Mouse (Mus musculus): ENCODE results near the gene Pisd. TPM values are rescaled to one million over a fixed set of nuclear protein-coding genes. Genes with fewer than 3 reads are reported as not detected.
"Not testable (repeated sequence)": the region's sequence is repeated elsewhere in the genome, so short reads cannot be mapped to it uniquely, and the experiment has no call there.

Gene Pisd
- total RNA-seq, 2 experiments from 2014 or later: 19.1 to 20.5 TPM

DNA sequence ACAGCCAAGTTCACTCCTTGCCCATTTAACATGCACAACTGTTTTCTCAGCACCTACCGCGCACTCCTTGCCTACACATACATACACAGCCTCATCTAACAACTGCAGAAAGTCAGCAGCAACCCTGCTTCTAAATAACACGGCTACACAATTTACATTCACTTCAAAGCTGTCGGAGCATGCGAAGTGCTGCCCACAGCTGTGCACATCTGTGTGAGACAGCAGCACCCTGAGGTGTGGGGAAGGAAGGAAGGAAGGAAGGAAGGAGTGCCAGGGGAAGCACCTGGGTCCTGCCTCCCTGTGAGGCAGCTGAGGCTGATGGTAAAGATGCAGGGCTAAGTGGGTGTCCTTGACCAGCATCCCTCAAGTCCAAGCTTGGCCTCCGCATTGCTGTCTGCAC is 36.5 kb downstream of the Pisd start:
- no peak for DNase-seq
- intact Hi-C loops (cut with DNase I; ENCODE audit: low total_unique reads): loop anchor here (10.0 kb wide), 1 partner anchor 154 kb away; no protein-coding TSS in a partner anchor

DNA sequence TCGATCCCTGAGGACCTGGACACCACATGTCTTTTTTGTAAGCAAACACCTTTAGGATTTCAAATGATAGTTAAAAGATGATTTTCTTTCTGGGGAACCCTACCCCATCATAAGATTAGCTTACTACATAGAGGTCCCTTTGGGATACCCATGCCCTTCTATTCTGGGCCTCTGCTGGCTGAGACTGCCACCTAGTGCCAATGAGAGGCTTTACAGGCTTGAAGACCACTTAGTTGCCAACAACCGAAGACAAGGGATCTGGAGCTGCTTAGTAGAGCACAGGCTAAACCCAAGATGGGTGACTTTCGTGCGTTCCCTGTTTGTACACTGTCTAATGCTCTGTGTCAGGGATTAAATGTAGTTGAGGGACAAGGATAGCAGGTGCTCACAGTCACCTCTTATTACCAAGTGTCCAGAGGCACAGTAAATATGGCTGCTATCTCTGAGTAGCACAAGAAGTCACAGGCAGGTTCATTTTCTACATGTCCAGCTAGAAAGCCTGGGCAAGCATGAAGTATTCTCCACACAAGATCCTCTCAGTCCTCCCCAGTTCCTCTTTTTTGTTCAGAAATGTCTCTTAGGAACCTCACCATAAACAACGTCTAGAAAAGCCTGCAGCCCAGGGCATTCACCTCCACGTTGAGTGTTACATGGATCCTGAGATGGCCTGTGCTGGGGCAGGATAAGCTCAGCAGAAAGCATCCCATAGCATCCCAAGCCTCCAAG is 37.6 kb downstream of the Pisd start:
- intact Hi-C loops (cut with DNase I; ENCODE audit: low total_unique reads): loop anchor here (10.0 kb wide), 1 partner anchor 153 kb away; no protein-coding TSS in a partner anchor
- DNase-seq: peak; percentile 48

DNA sequence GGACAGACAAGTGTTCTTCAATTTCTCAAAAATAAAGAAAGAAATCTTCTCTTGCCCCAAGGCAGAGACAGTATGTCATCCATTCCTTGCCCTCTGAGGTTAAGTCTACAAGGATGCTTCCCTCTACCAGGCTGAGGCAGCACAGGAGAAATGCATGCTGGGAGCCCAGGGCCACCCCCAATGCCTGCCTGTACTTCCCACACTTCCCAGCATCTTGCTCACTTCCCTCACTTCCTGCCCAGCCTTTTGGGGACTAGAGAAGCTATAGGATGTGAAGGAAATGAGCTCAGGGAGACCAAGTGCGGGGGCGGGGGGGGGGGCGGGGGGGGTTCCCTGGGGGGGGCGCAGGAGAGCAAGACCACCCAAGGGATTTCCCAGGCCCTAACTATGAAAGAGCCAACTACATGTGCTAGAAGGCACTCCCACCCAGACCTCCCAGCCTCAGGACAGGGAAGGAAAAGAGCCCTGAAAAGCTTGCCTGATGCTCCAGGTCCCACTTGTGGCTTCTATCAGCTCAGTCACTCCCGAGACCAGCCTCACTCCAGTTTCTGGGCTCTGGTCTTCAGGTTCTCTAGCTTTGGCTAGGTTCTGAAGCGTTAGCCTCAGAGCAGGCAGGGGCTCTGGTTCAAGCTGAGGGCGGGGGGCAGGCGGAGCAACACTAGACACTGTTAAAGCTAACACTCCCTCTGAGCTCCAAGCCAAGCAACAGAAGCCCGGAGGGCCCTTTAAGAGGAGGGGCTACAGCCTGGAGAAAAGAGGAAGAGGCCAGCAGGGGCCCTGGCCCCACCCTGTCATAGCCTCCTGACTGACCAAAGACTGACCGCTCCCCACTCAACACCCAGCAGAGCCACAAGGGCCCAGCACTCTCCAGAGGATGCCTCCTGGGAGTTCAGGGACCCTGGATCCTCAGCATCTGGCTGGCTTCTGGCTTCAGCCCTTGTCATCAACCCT is 39.5 kb downstream of the Pisd start:
- peak; percentile 85 for DNase-seq
- intact Hi-C loops (cut with DNase I; ENCODE audit: low total_unique reads): loop anchor here (10.0 kb wide), 1 partner anchor 151 kb away; no protein-coding TSS in a partner anchor

DNA sequence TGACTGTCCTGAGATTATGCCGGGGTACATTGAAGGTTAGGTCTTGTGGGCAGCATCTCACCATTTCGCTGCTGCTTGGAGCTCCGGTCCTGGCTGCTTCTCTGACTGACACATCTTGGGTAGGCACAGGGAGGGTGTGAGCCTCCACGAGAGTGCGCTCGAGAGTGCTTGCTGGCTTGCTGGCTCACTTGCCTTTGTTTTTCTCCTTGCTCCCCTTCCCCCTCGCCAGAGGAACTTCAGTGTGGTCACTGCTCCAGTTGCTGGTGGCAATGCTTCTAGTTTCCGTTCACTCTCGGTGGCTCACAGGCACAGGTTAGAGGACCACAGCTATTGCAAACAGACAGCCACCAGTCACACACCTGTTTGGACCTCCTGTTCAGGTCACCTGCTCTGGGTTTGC is 43.3 kb downstream of the Pisd start:
- no peak for DNase-seq
- intact Hi-C loops (cut with DNase I; ENCODE audit: low total_unique reads): loop anchor here (10.0 kb wide), 1 partner anchor 147 kb away; no protein-coding TSS in a partner anchor

DNA sequence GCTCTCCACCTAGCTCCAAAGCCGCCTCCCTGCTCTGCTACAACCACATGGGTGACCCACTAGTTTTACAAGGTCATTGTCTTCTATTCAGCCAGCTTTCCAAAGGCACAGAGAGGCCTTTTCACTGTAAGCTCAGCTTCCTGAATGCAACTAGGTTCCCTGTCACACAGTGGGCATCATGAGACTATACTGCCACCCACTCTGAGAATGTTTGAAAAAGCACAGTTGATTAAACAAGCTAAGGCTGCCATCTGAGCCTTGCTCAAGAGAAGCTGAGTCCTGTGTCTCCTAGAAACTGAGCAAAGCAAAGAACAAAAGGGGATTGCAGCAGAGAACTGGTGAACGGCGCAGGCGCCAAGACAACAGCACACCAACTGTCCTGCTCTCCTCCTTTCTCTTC is 44.1 kb downstream of the Pisd start:
- not testable (repeated sequence) for DNase-seq
- intact Hi-C loops (cut with DNase I; ENCODE audit: low total_unique reads): loop anchor here (10.0 kb wide), 1 partner anchor 147 kb away; no protein-coding TSS in a partner anchor

DNA sequence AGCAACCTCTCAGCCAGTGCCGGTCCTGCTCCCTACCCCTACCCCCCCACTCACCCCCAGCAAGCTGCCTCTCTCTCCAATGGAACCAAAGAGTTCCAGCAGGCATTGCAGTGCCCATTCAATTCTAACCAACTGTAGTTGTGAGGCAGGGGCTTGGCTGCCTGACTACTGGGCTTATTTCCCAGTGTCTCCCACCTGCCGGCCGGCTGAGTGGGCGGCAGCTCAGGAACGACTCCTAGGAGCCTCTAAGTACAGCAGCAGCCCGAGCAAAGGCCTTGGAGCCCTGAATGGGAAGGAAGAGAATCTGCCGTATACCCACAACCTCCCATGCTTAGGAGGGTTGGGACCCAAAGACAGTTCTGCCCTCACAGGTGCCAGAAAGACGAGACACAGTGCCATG is 44.6 kb downstream of the Pisd start:
- intact Hi-C loops (cut with DNase I; ENCODE audit: low total_unique reads): loop anchor here (10.0 kb wide), 1 partner anchor 146 kb away; no protein-coding TSS in a partner anchor
- DNase-seq: not testable (repeated sequence)

DNA sequence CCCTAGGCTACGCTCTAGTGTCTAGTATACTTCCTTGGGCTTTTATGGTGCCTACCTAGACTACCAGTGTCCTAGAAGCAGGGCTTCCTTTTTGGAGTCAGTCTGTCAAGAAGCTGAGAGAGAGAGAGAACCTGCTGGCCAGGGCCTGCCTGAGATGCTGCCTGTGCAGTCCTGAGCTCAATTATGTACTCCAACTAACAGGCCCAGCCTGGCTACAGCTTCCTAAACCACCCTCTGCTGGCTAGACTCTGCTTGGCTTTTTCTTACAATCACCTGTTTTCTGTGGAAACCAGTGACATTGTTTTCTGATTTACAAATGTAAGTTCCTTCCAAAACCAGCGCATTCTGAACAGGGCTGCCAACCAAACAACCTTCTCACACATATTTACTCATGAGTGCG is 45.3 kb downstream of the Pisd start:
- no peak for DNase-seq
- intact Hi-C loops (cut with DNase I; ENCODE audit: low total_unique reads): loop anchor here (10.0 kb wide), 1 partner anchor 145 kb away; no protein-coding TSS in a partner anchor

DNA sequence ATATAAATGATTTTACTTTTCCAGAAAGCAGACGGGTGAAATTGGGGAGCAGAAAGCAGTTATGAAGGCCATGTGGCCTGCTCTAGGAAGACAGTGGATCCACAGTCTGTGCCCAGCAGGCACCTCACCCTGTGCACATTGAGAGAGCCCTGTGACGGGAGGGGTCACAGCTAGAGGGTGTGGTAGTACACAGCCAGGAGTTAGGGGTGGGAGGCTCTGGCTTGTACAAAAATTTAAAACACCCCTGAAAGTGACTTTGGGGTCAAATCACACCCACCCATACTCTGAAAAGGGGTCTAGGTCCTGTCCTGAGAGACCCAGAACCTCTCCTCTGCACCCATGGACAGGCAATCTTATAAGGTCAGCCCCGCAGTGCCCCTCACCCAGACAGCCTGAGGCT is 48.7 kb downstream of the Pisd start:
- intact Hi-C loops (cut with DNase I; ENCODE audit: low total_unique reads); DNase-seq: not testable (repeated sequence)

DNA sequence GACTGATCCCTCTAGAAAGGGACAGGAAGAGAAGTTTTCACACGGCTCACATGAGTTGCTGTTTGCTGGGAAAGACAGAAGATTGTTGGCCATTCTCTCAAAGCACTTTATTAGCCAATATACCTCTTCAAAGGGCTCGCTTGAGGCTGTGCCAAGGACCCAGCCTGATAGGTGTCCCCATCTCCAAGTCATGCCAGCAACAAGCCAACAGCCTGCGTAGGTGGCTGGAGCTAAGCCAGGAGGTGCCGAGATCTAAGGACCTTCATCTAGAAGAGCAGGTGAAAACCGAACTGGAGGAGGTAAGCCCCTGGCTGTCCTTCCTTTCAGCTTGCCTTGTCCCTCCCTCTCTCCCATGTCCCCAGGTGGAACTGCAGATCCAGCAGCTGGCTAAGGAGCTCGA is 49.7 kb downstream of the Pisd start:
- intact Hi-C loops (cut with DNase I; ENCODE audit: low total_unique reads): no loop called here
- no peak for DNase-seq

DNA sequence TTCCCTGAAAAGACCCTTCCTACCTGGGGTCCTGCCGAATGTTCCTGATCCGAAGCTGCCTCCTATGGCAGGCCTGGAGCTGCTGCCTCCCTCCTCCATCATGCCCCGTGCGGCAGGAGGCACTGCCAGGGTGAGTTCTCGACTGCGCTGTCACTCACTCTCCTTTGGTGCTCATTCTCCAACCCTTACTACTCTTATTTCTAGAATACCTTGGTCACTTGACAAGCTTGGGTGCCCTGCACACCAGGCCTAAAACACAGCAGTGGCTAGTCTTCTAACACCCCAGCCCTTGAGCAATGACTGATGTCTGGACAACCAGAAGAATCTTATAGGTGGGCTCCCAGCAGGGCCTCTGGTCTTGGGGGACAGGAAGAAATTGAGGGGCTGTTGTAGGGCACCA is 51.6 kb downstream of the Pisd start:
- DNase-seq; intact Hi-C loops (cut with DNase I; ENCODE audit: low total_unique reads): not testable (repeated sequence)

DNA sequence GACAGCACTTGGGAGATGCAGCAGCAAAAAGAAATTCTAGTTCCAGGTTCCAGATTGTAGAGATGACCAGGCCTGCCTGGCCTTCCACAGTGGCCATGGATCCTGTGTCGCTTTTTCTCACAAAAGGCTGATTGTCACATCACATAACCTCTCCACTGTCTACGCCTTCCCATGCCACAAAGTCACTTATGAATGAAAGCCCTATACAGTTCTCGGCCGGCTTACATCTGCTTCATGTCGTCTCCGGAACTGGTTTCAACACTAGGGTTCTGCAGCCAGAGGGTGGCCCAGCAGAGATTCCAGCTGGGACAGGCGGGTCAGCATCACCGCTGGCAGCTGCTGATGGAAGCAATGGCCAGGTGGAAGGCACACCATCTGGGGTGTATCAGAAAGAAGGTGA is 56.6 kb downstream of the Pisd start:
- DNase-seq: no peak
- intact Hi-C loops (cut with DNase I; ENCODE audit: low total_unique reads): no loop called here

DNA sequence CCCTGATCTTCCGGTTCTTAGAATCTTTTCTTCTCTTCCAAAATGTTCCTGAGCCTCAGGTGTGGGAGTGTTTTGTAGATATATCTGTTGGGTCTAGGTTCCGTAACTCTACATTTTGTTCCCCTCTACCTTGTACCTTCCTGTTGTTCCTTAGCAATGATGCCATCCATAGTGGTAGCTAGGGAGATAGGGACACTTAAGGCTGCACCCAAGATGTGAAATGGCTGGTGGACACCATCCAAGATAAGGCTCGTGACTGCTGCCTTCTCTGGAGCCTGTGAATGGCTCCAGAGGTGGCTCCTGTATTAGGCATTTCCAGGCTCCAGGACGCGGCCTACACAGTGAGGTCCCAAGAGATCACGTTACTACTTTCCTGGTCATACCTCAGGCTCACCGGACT is 57.1 kb downstream of the Pisd start:
- intact Hi-C loops (cut with DNase I; ENCODE audit: low total_unique reads): no loop called here
- no peak for DNase-seq

DNA sequence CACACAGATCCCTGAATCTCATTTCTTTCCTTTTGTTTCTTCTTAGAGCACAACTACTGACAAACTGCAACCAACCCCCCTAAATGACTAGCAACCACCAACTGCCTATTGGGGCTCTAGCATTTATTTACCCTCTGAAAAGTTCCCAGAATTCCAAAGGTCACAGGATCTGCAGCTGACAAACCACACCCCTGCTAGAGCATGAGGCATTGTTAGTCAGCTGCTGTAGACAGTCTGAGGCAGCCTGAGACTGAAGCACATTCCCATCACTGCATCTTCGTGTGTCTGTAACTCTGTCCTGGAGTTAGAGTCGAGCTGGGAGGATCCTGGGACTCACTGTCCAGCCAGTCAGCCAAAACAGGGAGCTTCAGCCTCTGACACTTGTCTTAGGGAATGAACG is 60.0 kb downstream of the Pisd start:
- intact Hi-C loops (cut with DNase I; ENCODE audit: low total_unique reads); DNase-seq: not testable (repeated sequence)

DNA sequence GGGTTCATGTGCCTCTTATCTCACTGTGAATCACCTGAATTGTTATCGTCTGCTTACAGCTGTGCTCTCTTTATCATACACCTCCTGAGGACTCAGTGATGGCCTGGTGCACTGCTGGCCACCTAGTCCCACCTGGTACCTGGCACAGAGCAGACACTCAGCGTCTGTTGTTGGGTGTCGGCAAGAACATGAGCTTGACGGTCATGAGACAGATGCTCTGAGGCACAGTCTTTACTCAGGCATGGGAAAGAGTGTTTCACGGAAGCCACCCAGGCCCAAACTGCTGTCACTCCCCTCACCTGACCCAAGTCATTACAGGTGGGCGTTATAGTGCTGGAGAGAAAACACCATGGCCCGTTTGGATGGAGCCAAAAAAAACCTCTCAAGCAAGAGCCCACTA is 61.5 kb downstream of the Pisd start:
- DNase-seq: no peak
- intact Hi-C loops (cut with DNase I; ENCODE audit: low total_unique reads): no loop called here

DNA sequence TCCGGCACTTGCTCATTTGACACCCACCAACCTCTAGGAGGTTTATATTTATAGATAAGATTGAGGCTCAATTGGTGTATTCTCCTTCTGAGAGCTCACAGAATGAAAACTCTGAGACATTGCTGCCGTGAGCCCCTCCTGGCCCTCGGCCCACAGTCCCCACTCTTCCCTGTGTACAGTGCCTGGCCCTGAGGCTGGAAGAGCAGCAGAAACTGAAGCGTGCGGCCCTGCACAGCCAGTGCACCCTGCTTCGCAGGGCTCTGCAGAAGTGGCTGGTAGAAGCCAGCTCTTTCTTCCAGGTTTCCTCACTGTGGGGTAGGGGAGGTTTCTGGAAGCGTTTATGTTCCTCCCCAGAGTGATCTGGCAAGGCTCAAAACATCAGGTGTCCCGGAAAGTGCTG is 62.7 kb downstream of the Pisd start:
- intact Hi-C loops (cut with DNase I; ENCODE audit: low total_unique reads); DNase-seq: not testable (repeated sequence)

DNA sequence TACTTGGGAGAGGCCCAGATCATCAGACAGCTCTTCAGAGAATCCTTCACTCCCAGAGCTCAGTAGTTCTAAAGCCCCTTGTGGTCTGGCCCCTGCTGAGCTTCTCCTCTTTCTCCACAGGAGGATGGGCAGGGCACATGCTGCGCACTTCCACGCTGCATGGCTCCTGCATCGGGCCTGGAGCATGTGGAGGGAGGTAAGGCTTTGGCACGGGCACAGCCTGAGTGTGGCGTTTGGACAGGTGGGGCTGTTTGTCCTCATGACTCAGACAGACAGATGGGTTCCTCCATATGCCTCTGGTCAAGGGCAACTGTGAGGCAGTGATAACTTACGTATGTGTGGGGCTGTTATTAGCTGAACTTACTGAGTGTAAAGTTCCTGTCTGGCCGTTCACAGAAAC is 63.2 kb downstream of the Pisd start:
- intact Hi-C loops (cut with DNase I; ENCODE audit: low total_unique reads): no loop called here
- no peak for DNase-seq

DNA sequence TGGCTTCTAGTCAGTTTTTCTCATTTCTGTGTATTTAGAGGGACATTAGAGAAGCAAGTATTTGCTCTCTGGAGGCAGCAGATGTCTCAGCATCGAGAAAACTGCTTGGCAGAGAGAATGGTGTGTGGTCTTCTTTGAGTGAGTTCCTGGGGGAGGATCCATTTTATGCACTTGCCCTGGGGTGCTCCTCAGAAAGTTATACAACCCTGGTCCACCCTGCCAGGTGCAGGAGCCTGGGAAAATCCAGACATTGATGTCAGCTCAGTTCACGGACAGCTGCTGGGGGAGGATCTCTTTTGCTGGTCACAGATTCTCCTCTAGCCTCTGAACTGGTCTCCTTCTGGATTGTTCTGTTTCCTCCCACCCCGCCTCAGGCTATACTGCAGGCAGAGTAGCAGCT is 64.1 kb downstream of the Pisd start:
- intact Hi-C loops (cut with DNase I; ENCODE audit: low total_unique reads): no loop called here
- no peak for DNase-seq

DNA sequence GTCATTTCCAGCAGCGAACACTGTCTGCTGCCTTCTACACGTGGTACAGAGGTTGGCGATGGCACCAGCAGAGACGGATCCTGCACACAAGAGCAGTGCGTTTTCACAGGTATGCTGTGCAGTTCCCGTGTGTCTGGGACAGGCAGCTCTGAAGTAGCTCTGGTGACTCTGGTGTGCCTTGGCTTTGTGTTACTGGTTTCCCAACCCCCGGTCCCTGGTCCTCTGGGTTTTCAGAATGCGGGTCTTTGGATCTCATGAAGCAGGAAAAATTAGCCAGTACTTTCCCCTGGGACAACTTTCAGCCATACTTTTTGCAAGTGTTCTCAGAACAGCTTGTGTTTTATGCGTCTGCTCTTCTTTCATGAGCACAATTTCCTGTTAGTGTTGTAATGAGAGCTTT is 65.0 kb downstream of the Pisd start:
- intact Hi-C loops (cut with DNase I; ENCODE audit: low total_unique reads): no loop called here
- DNase-seq: no peak

DNA sequence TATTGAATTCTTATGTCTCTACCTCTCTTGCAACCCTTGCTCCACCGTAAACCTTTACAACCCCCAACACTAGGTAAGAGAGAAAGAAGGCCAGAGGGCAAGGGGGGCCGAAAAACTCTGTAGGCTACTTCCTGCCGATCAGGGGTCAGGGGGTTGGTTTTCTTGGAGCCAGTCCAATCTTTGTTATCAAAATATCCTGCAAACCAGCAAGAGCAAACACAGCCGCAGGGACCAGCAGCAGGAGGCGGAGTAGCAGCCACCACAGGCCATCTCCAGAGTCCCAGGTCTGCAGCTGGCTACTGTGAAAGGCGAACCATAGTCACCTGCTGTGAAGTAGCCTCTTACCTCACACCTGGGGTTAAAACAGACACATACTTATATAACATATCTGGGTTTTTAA is 66.5 kb downstream of the Pisd start:
- intact Hi-C loops (cut with DNase I; ENCODE audit: low total_unique reads): loop anchor here (5.0 kb wide), 1 partner anchor 33 kb away; no protein-coding TSS in a partner anchor
- no peak for DNase-seq

DNA sequence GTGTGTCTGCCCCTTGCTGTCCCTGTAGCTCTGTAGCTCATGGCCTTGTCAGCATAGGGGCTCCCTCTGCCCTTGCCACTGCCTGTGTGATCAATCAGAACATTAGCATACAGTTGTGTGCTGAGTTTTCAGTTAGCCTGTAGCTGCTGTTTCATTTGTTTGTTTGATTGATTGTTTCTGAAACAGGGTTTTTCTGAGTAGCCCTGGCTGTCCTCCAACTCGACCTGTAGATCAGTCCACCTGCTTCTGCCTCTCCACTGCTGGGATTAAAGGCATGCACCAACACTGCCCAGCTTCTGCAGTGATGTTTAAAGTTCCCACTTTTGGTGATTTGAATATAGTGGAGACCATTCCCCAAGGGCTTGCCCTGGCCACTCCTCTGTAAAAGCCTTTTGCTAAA is 67.7 kb downstream of the Pisd start:
- DNase-seq: no peak
- intact Hi-C loops (cut with DNase I; ENCODE audit: low total_unique reads): loop anchor here (5.0 kb wide), 1 partner anchor 35 kb away; no protein-coding TSS in a partner anchor
